In the genomic region with DNA sequence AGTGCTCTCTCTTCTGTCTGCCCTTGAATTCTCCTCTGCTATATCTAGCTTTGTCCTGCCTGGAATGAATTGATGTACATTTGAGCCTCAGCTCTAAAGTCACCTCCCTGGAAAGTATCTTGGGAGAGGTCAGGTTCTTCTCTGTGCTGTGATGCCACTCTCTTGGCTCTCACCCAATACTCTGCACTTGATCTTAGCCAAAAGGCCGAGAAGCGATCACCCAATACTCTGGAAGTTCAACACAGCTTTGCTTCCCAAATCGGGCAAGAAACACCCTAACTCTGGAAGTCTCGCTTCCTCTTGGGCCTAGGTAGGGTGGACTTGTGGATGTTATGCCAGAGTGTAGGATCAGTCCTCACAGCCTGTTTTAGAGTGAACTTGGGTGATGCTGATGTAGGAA, we compare ENCODE assay signal across 18 mouse cellular contexts. TPM values are rescaled to one million over a fixed set of nuclear protein-coding genes. Genes with fewer than 3 reads are reported as not detected.
A peak's percentile ranks its signal among the peaks of the same experiment; 100 is the strongest.
DNase-seq lines count a peak whose midpoint lies in the region; ATAC-seq and TF ChIP-seq lines count a peak whose summit lies in the region.
"Had no signal": no experiment of that assay in that cellular context is flagged by ENCODE, and none has a peak within 500 bp of the region (broad histone marks: within the 10 kb centered on the region; RNA-seq: fewer than 3 reads in every experiment).

No protein-coding gene starts in this region.

- ATAC-seq in heart, embryonic 12.5 days (ENCODE audit: insufficient number of reproducible peaks, low FRiP score), result no peak
- ATAC-seq in megakaryocyte-erythroid progenitor cell, adult 5-6 weeks (replicated peaks; ENCODE audit: low FRiP score, low TSS enrichment, poor library complexity, severe bottlenecking), result no peak
- ATAC-seq: hindbrain, postnatal 0 days; lung, postnatal 0 days had no signal

- H3K79me2 ChIP-seq in heart, adult 2 months (replicated peaks; ENCODE audit: control insufficient read depth, insufficient read depth, low read length), result peaks cover 2% of the 10 kb centered on the region; the same call in 1 of the 2 replicates

- 0 out of 2 replicates have a peak overlapping the region, but pooled peaks have one; percentile 9 for H3K9ac ChIP-seq in heart, embryonic 12.5 days
- no peak overlapping the region for H3K9ac ChIP-seq in heart, adult 2 months (ENCODE audit: low read depth, low read length)
- H3K9ac ChIP-seq: embryonic facial prominence, embryonic 15.5 days; midbrain, embryonic 12.5 days had no signal

- no peaks in the 10 kb centered on the region for H3K27me3 ChIP-seq in heart, embryonic 12.5 days (replicated peaks)
- no peaks in the 10 kb centered on the region for H3K27me3 ChIP-seq in heart, adult 2 months (ENCODE audit: control insufficient read depth, insufficient read depth, low read length)
- H3K27me3 ChIP-seq: embryonic facial prominence, embryonic 15.5 days; midbrain, embryonic 12.5 days had no signal

- no peaks in the 10 kb centered on the region for H3K9me3 ChIP-seq in heart, embryonic 12.5 days (replicated peaks)
- H3K9me3 ChIP-seq: embryonic facial prominence, embryonic 15.5 days; midbrain, embryonic 12.5 days had no signal

- intact Hi-C loops in heart, adult 2 months (cut with DNase I), result no loop called here

- no peak for TF ChIP-seq POLR2A in heart, adult 2 months (IDR thresholded peaks at IDR 0.05; ENCODE audit: insufficient read depth, low read depth, low read length)

- DNase-seq in heart, adult 2 months, result no peak
- DNase-seq in kidney, adult 9 months, result peak; percentile 14
- DNase-seq in kidney, adult 18-20 months, result no peak
- DNase-seq in thymus, postnatal 25 days, result peak; percentile 22
- no peak for DNase-seq in thymus, postnatal 4 days
- DNase-seq: adrenal gland, postnatal 36 days; cerebellum, adult 11-12 months; cerebellum, postnatal 14 days; heart, postnatal 36 days; kidney, adult 11 months; kidney, postnatal 10 days; retina, postnatal 1 day had no signal

- no peak overlapping the region for H3K4me3 ChIP-seq in heart, embryonic 12.5 days
- H3K4me3 ChIP-seq in heart, adult 2 months, result no peak overlapping the region
- H3K4me3 ChIP-seq: embryonic facial prominence, embryonic 15.5 days; midbrain, embryonic 12.5 days had no signal

- H3K4me1 ChIP-seq in heart, embryonic 12.5 days (replicated peaks), result peaks cover 70% of the 10 kb centered on the region
- H3K4me1 ChIP-seq in heart, adult 2 months (ENCODE audit: control insufficient read depth, insufficient read depth, low read length), result peaks cover 13% of the 10 kb centered on the region

- 85% methylated on average over 4 of the region's 4 CpGs for WGBS in heart, embryonic 12.5 days
- 80% methylated on average over 4 of the region's 4 CpGs for WGBS in heart, adult 2 months

- H3K27ac ChIP-seq in heart, embryonic 12.5 days (ENCODE audit: poor library complexity, severe bottlenecking), result peak overlapping the region; percentile 64
- H3K27ac ChIP-seq in heart, adult 2 months, result no peak overlapping the region
- H3K27ac ChIP-seq: embryonic facial prominence, embryonic 15.5 days; midbrain, embryonic 12.5 days had no signal

- TF ChIP-seq EP300 in heart, adult 2 months (IDR thresholded peaks at IDR 0.05; ENCODE audit: insufficient read depth, low read depth, low read length), result no peak

- TF ChIP-seq CTCF in heart, adult 2 months (IDR thresholded peaks at IDR 0.05), result no peak

- peak overlapping the region; percentile 96 for H3K4me2 ChIP-seq in heart, embryonic 12.5 days
- H3K4me2 ChIP-seq: embryonic facial prominence, embryonic 15.5 days had no signal

- H3K36me3 ChIP-seq in heart, embryonic 12.5 days, result no peaks in the 10 kb centered on the region
- H3K36me3 ChIP-seq in heart, adult 2 months (ENCODE audit: control insufficient read depth, insufficient read depth, low read length), result peaks cover 9% of the 10 kb centered on the region
- H3K36me3 ChIP-seq: embryonic facial prominence, embryonic 15.5 days; midbrain, embryonic 12.5 days had no signal

RNA-seq across cellular contexts. Expression of gene Clk3, which starts 1.6 kb away (rescaled TPM):
- 67.0 and 68.1 TPM in 2 replicates for polyA plus RNA-seq in heart, embryonic 12.5 days (2016; fragmentation: Nextera tagmentation; extraction: Ambion mirVana)
- total RNA-seq in heart, adult 2 months (2021), result 10 to 100 TPM; 27.6 to 33.8 TPM
- polyA plus RNA-seq in heart, adult 2 months (2012; rRNA removed), result 61.7 and 124 TPM in 2 replicates
- 58.1 and 73.0 TPM in 2 replicates for total RNA-seq in megakaryocyte-erythroid progenitor cell, adult 5-6 weeks (2014; fragmentation: Nextera tagmentation)
- total RNA-seq in megakaryocyte-erythroid progenitor cell, adult 5-6 weeks (2017), result 24.7 and 36.4 TPM in 2 replicates

RNA-seq across cellular contexts. Expression of gene Edc3, which starts 58.9 kb away (rescaled TPM):
- 21.2 and 21.3 TPM in 2 replicates for polyA plus RNA-seq in heart, embryonic 12.5 days (2016; fragmentation: Nextera tagmentation; extraction: Ambion mirVana)
- total RNA-seq in heart, adult 2 months (2021), result 1 to 10 TPM; 5.3 to 5.7 TPM
- 5.5 and 6.6 TPM in 2 replicates for polyA plus RNA-seq in heart, adult 2 months (2012; rRNA removed)
- 14.2 and 25.0 TPM in 2 replicates for total RNA-seq in megakaryocyte-erythroid progenitor cell, adult 5-6 weeks (2014; fragmentation: Nextera tagmentation)
- total RNA-seq in megakaryocyte-erythroid progenitor cell, adult 5-6 weeks (2017), result 4.8 and 6.0 TPM in 2 replicates

Comparison
In these comparisons a context has a peak if more than half of its experiments do, and no peak if none do; other contexts are left out.
1. DNase-seq: peak in kidney, adult 9 months (single experiment) and thymus, postnatal 25 days (single experiment); none in heart, adult 2 months (0 of 2), kidney, adult 18-20 months (single experiment) and thymus, postnatal 4 days (single experiment).